Mouse (Mus musculus) bone marrow macrophage, adult 2 months (primary cell): ENCODE results near the gene Clec4d.

Source experiments
- CTCF ChIP-seq: IDR thresholded peaks from 2 replicates; pipeline ENCODE4 v1.5.1; 2012; ENCODE audit warnings: low read depth, mild to moderate bottlenecking, low read length, moderate library complexity
- POLR2A ChIP-seq: IDR thresholded peaks from 2 replicates; pipeline ENCODE4 v1.6.1; 2012; ENCODE audit warnings: mild to moderate bottlenecking, low read depth, low read length, borderline replicate concordance

GRCm38 (mm10) chr6:123264194-123264593 lies 2.3 kb downstream of the Clec4d start:
- TF ChIP-seq CTCF (no peak), POLR2A (no peak)
